Mouse (Mus musculus) midbrain, embryonic 10.5 days (tissue): ENCODE data around the gene Man2a1. TPM values are rescaled to one million over a fixed set of nuclear protein-coding genes. Genes with fewer than 3 reads are reported as not detected.
A peak's percentile ranks its signal among the peaks of the same experiment; 100 is the strongest.

Source experiments
- DNase-seq: peaks from one replicate; pipeline ENCODE4 v3.0.0-alpha.2; 2017; ENCODE audit warnings: low spot score
- H3K27ac ChIP-seq: fragments of 300-500 bp; sonication (generic); replicated peaks from 2 replicates; pipeline ENCODE4 v1.5.1; 2016; ENCODE audit warnings: mild to moderate bottlenecking
- H3K27me3 ChIP-seq: fragments of 300-500 bp; sonication (generic); 2 replicates; pipeline ENCODE4 v1.6.1; 2016; ENCODE audit warnings: low read depth, mild to moderate bottlenecking; ENCODE audit not compliant: poor library complexity, severe bottlenecking
- H3K36me3 ChIP-seq: fragments of 300-500 bp; sonication (generic); 2 replicates; pipeline ENCODE4 v1.6.1; 2016; ENCODE audit warnings: mild to moderate bottlenecking, moderate library complexity
- H3K4me1 ChIP-seq: fragments of 300-500 bp; sonication (generic); 2 replicates; pipeline ENCODE4 v1.6.1; 2016
- H3K4me3 ChIP-seq: fragments of 300-500 bp; sonication (generic); 2 replicates; pipeline ENCODE4 v1.5.1; 2016; ENCODE audit warnings: mild to moderate bottlenecking, moderate library complexity
- H3K9me3 ChIP-seq: fragments of 300-500 bp; sonication (generic); replicated peaks from 2 replicates; pipeline ENCODE4 v1.6.1; 2016; ENCODE audit warnings: mild to moderate bottlenecking
- WGBS: fragments of 180-500 bp; shearing (Covaris S2); methylation state at CpG from one replicate; pipeline ENCODE4 v1.1.7; 2016; 5-methylcytosine and 5-hydroxymethylcytosine counted together
- polyA plus RNA-seq: library from polyadenylated mRNA; unstranded; fragments of >200 nt; fragmentation: Nextera tagmentation; extraction: Ambion mirVana; gene quantifications from 2 replicates; pipeline ENCODE4 v1.2.1, GENCODE M21; 2016

The Man2a1 gene
- polyA plus RNA-seq = 3.9 and 4.3 TPM in 2 replicates

GRCm38 (mm10) chr17:64600372-64601090 lies at the start of gene Man2a1:
Man2a1 (plus strand) TSS chr17:64600736.
- no peaks in the 10 kb centered on the region for H3K36me3 ChIP-seq
- peak within 1 kb of the TSS; percentile 96 for H3K27ac ChIP-seq
- H3K9me3 ChIP-seq = no peaks in the 10 kb centered on the region
- H3K27me3 ChIP-seq = peaks cover 7% of the 10 kb centered on the region; the same call in 1 of the 2 replicates
- peak within 1 kb of the TSS; percentile 87 for H3K4me3 ChIP-seq
- 0% methylated on average over 49 of the region's 69 CpGs for WGBS
- peak; percentile 87 for DNase-seq
- peaks cover 51% of the 10 kb centered on the region for H3K4me1 ChIP-seq

GRCm38 (mm10) chr17:64553358-64553757 lies 47.2 kb upstream of the Man2a1 start:
- 94% methylated on average over 10 of the region's 10 CpGs for WGBS
- no peaks in the 10 kb centered on the region for H3K9me3 ChIP-seq
- no peaks in the 10 kb centered on the region for H3K36me3 ChIP-seq
- H3K4me3 ChIP-seq = no peak overlapping the region
- H3K27ac ChIP-seq = no peak overlapping the region
- no peak for DNase-seq
- H3K4me1 ChIP-seq = no peaks in the 10 kb centered on the region
- H3K27me3 ChIP-seq = no peaks in the 10 kb centered on the region

- no peak for DNase-seq
- Histone ChIP-seq H3K27me3 (no peaks in the 10 kb centered on the region), H3K27ac (no peak overlapping the region), H3K36me3 (no peaks in the 10 kb centered on the region), H3K4me3 (no peak overlapping the region), H3K4me1 (peaks cover 12% of the 10 kb centered on the region), H3K9me3 (no peaks in the 10 kb centered on the region)
- whole genome bisulfite sequencing = 81% methylated on average over 3 of the region's 3 CpGs
Observed at GRCm38 (mm10) chr17:64554901-64555300, 45.6 kb upstream of the Man2a1 start.

- Histone ChIP-seq H3K36me3 (no peaks in the 10 kb centered on the region), H3K4me1 (peaks cover 21% of the 10 kb centered on the region), H3K9me3 (no peaks in the 10 kb centered on the region), H3K4me3 (no peak overlapping the region), H3K27me3 (no peaks in the 10 kb centered on the region), H3K27ac (no peak overlapping the region)
- DNase-seq = no peak
- 92% methylated on average over 22 of the region's 22 CpGs for WGBS
Observed at GRCm38 (mm10) chr17:64556661-64557445, 43.7 kb upstream of the Man2a1 start.

GRCm38 (mm10) chr17:64558994-64559540 lies 41.5 kb upstream of the Man2a1 start:
- 2% methylated on average over 4 of the region's 4 CpGs for WGBS
- H3K9me3 ChIP-seq = no peaks in the 10 kb centered on the region
- H3K27ac ChIP-seq = peak overlapping the region; percentile 69
- H3K36me3 ChIP-seq = no peaks in the 10 kb centered on the region
- no peaks in the 10 kb centered on the region for H3K27me3 ChIP-seq
- DNase-seq = peak; percentile 72
- peaks cover 21% of the 10 kb centered on the region for H3K4me1 ChIP-seq
- 0 out of 2 replicates have a peak overlapping the region, but pooled peaks have one; percentile 2 for H3K4me3 ChIP-seq

- 86% methylated on average over 6 of the region's 6 CpGs for WGBS
- H3K4me1 ChIP-seq = no peaks in the 10 kb centered on the region
- H3K27me3 ChIP-seq = no peaks in the 10 kb centered on the region
- H3K27ac ChIP-seq = no peak overlapping the region
- no peak for DNase-seq
- peaks cover 3% of the 10 kb centered on the region; the same call in 1 of the 2 replicates for H3K9me3 ChIP-seq
- no peaks in the 10 kb centered on the region for H3K36me3 ChIP-seq
- no peak overlapping the region for H3K4me3 ChIP-seq
Observed at GRCm38 (mm10) chr17:64566435-64566834, 34.1 kb upstream of the Man2a1 start.

- WGBS = 99% methylated on average over 3 of the region's 3 CpGs
- no peaks in the 10 kb centered on the region for H3K36me3 ChIP-seq
- no peak overlapping the region for H3K27ac ChIP-seq
- peaks cover 3% of the 10 kb centered on the region; the same call in 1 of the 2 replicates for H3K9me3 ChIP-seq
- DNase-seq = no peak
- H3K27me3 ChIP-seq = no peaks in the 10 kb centered on the region
- H3K4me3 ChIP-seq = no peak overlapping the region
- no peaks in the 10 kb centered on the region for H3K4me1 ChIP-seq
Observed at GRCm38 (mm10) chr17:64567546-64567945, 33.0 kb upstream of the Man2a1 start.

GRCm38 (mm10) chr17:64573981-64574380 lies 26.6 kb upstream of the Man2a1 start:
- no peaks in the 10 kb centered on the region for H3K27me3 ChIP-seq
- 95% methylated on average over 9 of the region's 9 CpGs for WGBS

GRCm38 (mm10) chr17:64575240-64575639 lies 25.3 kb upstream of the Man2a1 start:
- Histone ChIP-seq H3K36me3 (no peaks in the 10 kb centered on the region), H3K9me3 (no peaks in the 10 kb centered on the region), H3K4me3 (no peak overlapping the region), H3K27me3 (no peaks in the 10 kb centered on the region), H3K27ac (no peak overlapping the region), H3K4me1 (peaks cover 19% of the 10 kb centered on the region)
- no peak for DNase-seq
- WGBS = 79% methylated on average over 6 of the region's 6 CpGs

More at GRCm38 (mm10) chr17:64573981-64574380, 26.6 kb upstream of the Man2a1 start:
- Histone ChIP-seq H3K27ac (no peak overlapping the region), H3K4me1 (peaks cover 19% of the 10 kb centered on the region), H3K4me3 (no peak overlapping the region), H3K36me3 (no peaks in the 10 kb centered on the region), H3K9me3 (peaks cover 3% of the 10 kb centered on the region; the same call in 1 of the 2 replicates)
- DNase-seq = no peak

GRCm38 (mm10) chr17:64577485-64577884 lies 23.1 kb upstream of the Man2a1 start:
- H3K9me3 ChIP-seq = no peaks in the 10 kb centered on the region
- no peak overlapping the region for H3K27ac ChIP-seq
- DNase-seq = no peak
- no peaks in the 10 kb centered on the region for H3K36me3 ChIP-seq
- WGBS = 41% methylated on average over 5 of the region's 5 CpGs
- H3K4me1 ChIP-seq = peaks cover 19% of the 10 kb centered on the region
- 0 out of 2 replicates have a peak, but pooled peaks cover 4% of the 10 kb centered on the region for H3K27me3 ChIP-seq
- H3K4me3 ChIP-seq = no peak overlapping the region

GRCm38 (mm10) chr17:64578346-64578745 lies 22.2 kb upstream of the Man2a1 start:
- H3K36me3 ChIP-seq = no peaks in the 10 kb centered on the region
- H3K4me3 ChIP-seq = no peak overlapping the region
- H3K27ac ChIP-seq = no peak overlapping the region
- DNase-seq = no peak
- 0 out of 2 replicates have a peak, but pooled peaks cover 4% of the 10 kb centered on the region for H3K27me3 ChIP-seq
- WGBS = 34% methylated on average over 4 of the region's 4 CpGs
- peaks cover 19% of the 10 kb centered on the region for H3K4me1 ChIP-seq
- no peaks in the 10 kb centered on the region for H3K9me3 ChIP-seq

GRCm38 (mm10) chr17:64579696-64580095 lies 20.8 kb upstream of the Man2a1 start:
- Histone ChIP-seq H3K9me3 (no peaks in the 10 kb centered on the region), H3K4me3 (no peak overlapping the region), H3K27me3 (0 out of 2 replicates have a peak, but pooled peaks cover 4% of the 10 kb centered on the region), H3K36me3 (no peaks in the 10 kb centered on the region), H3K4me1 (peaks cover 19% of the 10 kb centered on the region), H3K27ac (no peak overlapping the region)
- DNase-seq = no peak
- 85% methylated on average over 8 of the region's 8 CpGs for WGBS
